Mouse (Mus musculus) midbrain, embryonic 11.5 days (tissue): ENCODE results near the gene Amigo2. TPM values are rescaled to one million over a fixed set of nuclear protein-coding genes. Genes with fewer than 3 reads are reported as not detected.

Experiments used
- ATAC-seq: fragments of 200-750 bp; cut with Nextera tagmentation; 2 replicates; pipeline ENCODE4 v1.8.0; 2017; ENCODE audit warnings: moderate TSS enrichment, moderate library complexity; ENCODE audit not compliant: low FRiP score
- DNase-seq: peaks from one replicate; pipeline ENCODE4 v3.0.0; 2015; ENCODE audit warnings: low spot score; ENCODE audit errors: missing footprints
- H3K27ac ChIP-seq: fragments of 300-500 bp; sonication (generic); 2 replicates; pipeline ENCODE4 v1.5.1; 2014; ENCODE audit warnings: low read depth, low read length
- H3K27me3 ChIP-seq: fragments of 300-500 bp; sonication (generic); 2 replicates; pipeline ENCODE4 v1.6.1; 2014; ENCODE audit warnings: mild to moderate bottlenecking, low read length, moderate library complexity, mixed read lengths; ENCODE audit not compliant: control insufficient read depth, insufficient read depth
- H3K36me3 ChIP-seq: fragments of 300-500 bp; sonication (generic); 2 replicates; pipeline ENCODE4 v1.6.1; 2014; ENCODE audit warnings: mild to moderate bottlenecking, low read length, moderate library complexity, mixed read lengths; ENCODE audit not compliant: control insufficient read depth, insufficient read depth
- H3K4me1 ChIP-seq: fragments of 300-500 bp; sonication (generic); 2 replicates; pipeline ENCODE4 v1.6.1; 2014; ENCODE audit warnings: low read length; ENCODE audit not compliant: control insufficient read depth, insufficient read depth
- H3K4me2 ChIP-seq: fragments of 300-500 bp; sonication (generic); 2 replicates; pipeline ENCODE4 v1.6.1; 2014; ENCODE audit warnings: mild to moderate bottlenecking, moderate library complexity
- H3K4me3 ChIP-seq: fragments of 300-500 bp; sonication (generic); 2 replicates; pipeline ENCODE4 v1.5.1; 2014; ENCODE audit warnings: low read depth, low read length
- H3K9ac ChIP-seq: fragments of 300-500 bp; sonication (generic); 2 replicates; pipeline ENCODE4 v1.6.1; 2014; ENCODE audit warnings: low read length
- H3K9me3 ChIP-seq: fragments of 300-500 bp; sonication (generic); 2 replicates; pipeline ENCODE4 v1.6.1; 2016; ENCODE audit warnings: low read length; ENCODE audit not compliant: control insufficient read depth
- WGBS: fragments of 180-500 bp; shearing (Covaris S2); extraction: QIAGEN DNeasy Blood & Tissue Kit; methylation state at CpG from one replicate; pipeline ENCODE4 v1.1.7; 2014; 5-methylcytosine and 5-hydroxymethylcytosine counted together
- polyA plus RNA-seq: library from polyadenylated mRNA; unstranded; fragments of >200 nt; fragmentation: Nextera tagmentation; extraction: Ambion mirVana; gene quantifications from 2 replicates; pipeline ENCODE4 v1.2.1, GENCODE M21; 2014

Gene Amigo2
- polyA plus RNA-seq, 1 experiment from 2014 or later: 5.9 TPM

- Histone ChIP-seq H3K9ac (no peak overlapping the region), H3K4me3 (no peak overlapping the region), H3K9me3 (no peaks in the 10 kb centered on the region), H3K36me3 (no peaks in the 10 kb centered on the region), H3K4me1 (peaks cover 6% of the 10 kb centered on the region), H3K4me2 (no peak overlapping the region), H3K27me3 (no peaks in the 10 kb centered on the region), H3K27ac (no peak overlapping the region)
- ATAC-seq (no peak), DNase-seq (peak; percentile 17)
- WGBS: 84% methylated on average over 5 of the region's 5 CpGs
Observed at GRCm38 (mm10) chr15:97284201-97284600, 37.1 kb upstream of the Amigo2 start.

DNA sequence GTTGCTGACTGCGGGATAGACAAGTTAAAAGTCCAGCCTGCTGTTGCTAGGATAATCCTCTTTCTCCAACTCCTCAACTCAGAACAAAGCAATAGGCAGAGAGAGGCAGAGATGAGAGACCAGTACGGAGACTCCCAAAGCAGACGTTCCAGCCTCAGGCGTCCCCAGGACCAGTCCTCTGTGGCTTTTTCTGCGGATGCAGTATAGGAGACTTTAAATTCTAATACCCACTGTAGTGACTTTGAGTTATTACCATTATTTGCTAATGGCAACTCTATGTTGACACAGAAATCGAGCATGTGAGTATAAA, 35.4 kb upstream of the Amigo2 start:
- no peaks in the 10 kb centered on the region for H3K36me3 ChIP-seq
- 44% methylated on average over 6 of the region's 6 CpGs for WGBS
- no peak for DNase-seq
- H3K4me1 ChIP-seq: peaks cover 6% of the 10 kb centered on the region
- peak; percentile 24; the same call in 1 of the 2 replicates for ATAC-seq
- H3K4me2 ChIP-seq: no peak overlapping the region
- no peaks in the 10 kb centered on the region for H3K9me3 ChIP-seq
- no peak overlapping the region for H3K9ac ChIP-seq
- H3K27ac ChIP-seq: 0 out of 2 replicates have a peak overlapping the region, but pooled peaks have one; percentile 25
- H3K27me3 ChIP-seq: no peaks in the 10 kb centered on the region
- no peak overlapping the region for H3K4me3 ChIP-seq

GRCm38 (mm10) chr15:97281712-97282571, 34.9 kb upstream of the Amigo2 start:
- ATAC-seq: peak; percentile 62; the same call in 1 of the 2 replicates
- DNase-seq: peak; percentile 90
- H3K9ac ChIP-seq: no peak overlapping the region
- H3K4me3 ChIP-seq: no peak overlapping the region
- H3K27me3 ChIP-seq: no peaks in the 10 kb centered on the region
- 56% methylated on average over 10 of the region's 10 CpGs for WGBS
- H3K27ac ChIP-seq: 0 out of 2 replicates have a peak overlapping the region, but pooled peaks have one; percentile 25
- H3K36me3 ChIP-seq: no peaks in the 10 kb centered on the region
- H3K4me1 ChIP-seq: peaks cover 6% of the 10 kb centered on the region
- no peaks in the 10 kb centered on the region for H3K9me3 ChIP-seq
- H3K4me2 ChIP-seq: no peak overlapping the region

GRCm38 (mm10) chr15:97280776-97281175, 33.7 kb upstream of the Amigo2 start:
- Histone ChIP-seq H3K36me3 (no peaks in the 10 kb centered on the region), H3K27ac (no peak overlapping the region), H3K27me3 (no peaks in the 10 kb centered on the region), H3K4me3 (no peak overlapping the region), H3K9me3 (no peaks in the 10 kb centered on the region), H3K4me2 (no peak overlapping the region), H3K4me1 (peaks cover 8% of the 10 kb centered on the region), H3K9ac (no peak overlapping the region)
- WGBS: 79% methylated on average over 9 of the region's 9 CpGs
- no peak for ATAC-seq
- no peak for DNase-seq

- Histone ChIP-seq H3K9me3 (no peaks in the 10 kb centered on the region), H3K4me2 (no peak overlapping the region), H3K27me3 (no peaks in the 10 kb centered on the region), H3K27ac (no peak overlapping the region), H3K9ac (no peak overlapping the region), H3K4me3 (no peak overlapping the region), H3K36me3 (no peaks in the 10 kb centered on the region), H3K4me1 (peaks cover 9% of the 10 kb centered on the region)
- DNase-seq: no peak
- 83% methylated on average over 8 of the region's 8 CpGs for WGBS
- ATAC-seq: no peak
Observed at GRCm38 (mm10) chr15:97280131-97280530, 33.0 kb upstream of the Amigo2 start.

- H3K9ac ChIP-seq: no peak overlapping the region
- no peak overlapping the region for H3K27ac ChIP-seq
- no peaks in the 10 kb centered on the region for H3K9me3 ChIP-seq
- ATAC-seq (no peak), DNase-seq (no peak)
- 91% methylated on average over 9 of the region's 9 CpGs for WGBS
- H3K36me3 ChIP-seq: no peaks in the 10 kb centered on the region
- peaks cover 9% of the 10 kb centered on the region for H3K4me1 ChIP-seq
- H3K27me3 ChIP-seq: no peaks in the 10 kb centered on the region
- no peak overlapping the region for H3K4me3 ChIP-seq
- no peak overlapping the region for H3K4me2 ChIP-seq
Observed at GRCm38 (mm10) chr15:97278340-97278948, 31.4 kb upstream of the Amigo2 start.

- H3K4me2 ChIP-seq: no peak overlapping the region
- ATAC-seq (no peak), DNase-seq (no peak)
- no peaks in the 10 kb centered on the region for H3K36me3 ChIP-seq
- peaks cover 7% of the 10 kb centered on the region for H3K4me1 ChIP-seq
- no peak overlapping the region for H3K4me3 ChIP-seq
- no peak overlapping the region for H3K27ac ChIP-seq
- no peaks in the 10 kb centered on the region for H3K27me3 ChIP-seq
- H3K9ac ChIP-seq: no peak overlapping the region
- H3K9me3 ChIP-seq: no peaks in the 10 kb centered on the region
- 71% methylated on average over 10 of the region's 10 CpGs for WGBS
Observed at GRCm38 (mm10) chr15:97277328-97277727, 30.2 kb upstream of the Amigo2 start.

DNA sequence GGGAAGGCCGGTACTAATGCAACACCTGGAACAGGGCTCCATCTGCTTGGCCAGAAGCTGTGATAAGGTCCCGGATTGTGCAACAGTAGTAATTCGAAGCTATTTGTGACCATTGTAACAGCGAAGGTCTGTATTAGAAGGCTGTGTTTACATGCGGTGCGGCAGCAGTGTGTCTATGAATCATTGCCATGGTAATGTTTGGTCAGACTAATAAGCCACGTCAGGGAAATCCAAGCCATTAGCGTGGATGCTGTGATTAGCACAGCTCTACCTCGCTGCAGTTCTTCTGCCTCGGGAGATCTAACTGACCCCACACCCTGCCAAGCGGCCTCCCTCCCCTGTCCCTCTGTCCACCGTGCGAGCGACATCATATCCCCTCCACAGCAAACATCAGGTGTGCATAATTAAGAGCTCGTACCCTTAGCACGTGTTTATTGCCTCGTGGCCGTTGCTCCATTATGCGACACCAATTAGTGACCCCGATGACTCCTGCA, 29.6 kb upstream of the Amigo2 start:
- H3K4me3 ChIP-seq: no peak overlapping the region
- H3K4me1 ChIP-seq: peaks cover 3% of the 10 kb centered on the region; the same call in 1 of the 2 replicates
- WGBS: 71% methylated on average over 20 of the region's 20 CpGs
- H3K27me3 ChIP-seq: no peaks in the 10 kb centered on the region
- H3K4me2 ChIP-seq: no peak overlapping the region
- no peaks in the 10 kb centered on the region for H3K9me3 ChIP-seq
- H3K36me3 ChIP-seq: no peaks in the 10 kb centered on the region
- no peak overlapping the region for H3K9ac ChIP-seq
- DNase-seq (no peak), ATAC-seq (peak; percentile 59; the same call in 1 of the 2 replicates)
- no peak overlapping the region for H3K27ac ChIP-seq
